Mouse (Mus musculus) C2C12 (cell line): ENCODE data around the gene Nkx6-1.

Experiments used
- CEBPB ChIP-seq: IDR thresholded peaks from one replicate; pipeline ENCODE4 v1.6.1; 2011; ENCODE audit warnings: low read depth, mild to moderate bottlenecking, control low read depth, moderate library complexity
- CTCF ChIP-seq: IDR thresholded peaks from one replicate; pipeline ENCODE4 v1.5.1; 2011; ENCODE audit not compliant: control insufficient read depth, insufficient read depth, insufficient read length
- MAX ChIP-seq: IDR thresholded peaks from one replicate; pipeline ENCODE4 v1.6.1; 2011; ENCODE audit warnings: mild to moderate bottlenecking, control low read depth
- MYOG ChIP-seq: IDR thresholded peaks from one replicate; pipeline ENCODE4 v1.6.1; 2011; ENCODE audit not compliant: control insufficient read depth, insufficient read length; ENCODE audit errors: extremely low read depth
- USF1 ChIP-seq: IDR thresholded peaks from one replicate; pipeline ENCODE4 v1.6.1; 2011; ENCODE audit warnings: low read depth, mild to moderate bottlenecking, control low read depth, moderate library complexity

DNA sequence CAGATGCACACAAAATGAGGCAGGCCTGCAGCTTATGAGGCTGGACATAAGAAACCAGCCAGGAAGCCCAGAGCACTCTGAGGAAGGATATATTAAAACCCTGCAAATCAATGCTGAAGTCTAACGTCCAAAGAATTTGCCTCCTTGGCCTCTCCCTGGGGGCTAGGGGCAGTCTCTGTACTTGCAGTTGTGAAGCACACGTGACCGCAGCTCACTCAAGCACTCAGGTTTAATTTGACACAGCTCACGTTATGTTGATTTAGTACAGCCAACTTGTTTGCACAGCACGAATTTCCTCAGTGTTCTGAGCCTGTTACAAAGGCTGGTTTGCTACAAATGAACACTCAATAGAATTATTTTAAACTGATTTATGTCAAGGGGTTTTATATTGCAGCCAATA lies 18.5 kb upstream of the Nkx6-1 start:
- no peak for TF ChIP-seq CTCF
- no peak for TF ChIP-seq USF1
- no peak for TF ChIP-seq MYOG
- TF ChIP-seq MAX = no peak
- TF ChIP-seq CEBPB = no peak
